Mouse (Mus musculus) testis, adult 2 months (tissue): ENCODE data around the gene Park7. TPM values are rescaled to one million over a fixed set of nuclear protein-coding genes. Genes with fewer than 3 reads are reported as not detected.

Experiments
- H3K27ac ChIP-seq: fragments of 200-500 bp; 2 replicates; pipeline ENCODE4 v1.5.1; 2012; ENCODE audit warnings: low read depth, low read length; ENCODE audit not compliant: control insufficient read depth, insufficient read depth
- H3K27me3 ChIP-seq: fragments of 200-500 bp; 2 replicates; pipeline ENCODE4 v1.6.1; 2012; ENCODE audit warnings: mild to moderate bottlenecking, low read length, moderate library complexity; ENCODE audit not compliant: control insufficient read depth, insufficient read depth
- H3K36me3 ChIP-seq: fragments of 200-500 bp; 2 replicates; pipeline ENCODE4 v1.6.1; 2012; ENCODE audit warnings: mild to moderate bottlenecking, low read length; ENCODE audit not compliant: control insufficient read depth, insufficient read depth
- H3K4me1 ChIP-seq: fragments of 200-500 bp; 2 replicates; pipeline ENCODE4 v1.6.1; 2012; ENCODE audit warnings: low read length; ENCODE audit not compliant: control insufficient read depth, insufficient read depth
- H3K4me3 ChIP-seq: fragments of 200-500 bp; 2 replicates; pipeline ENCODE4 v1.5.1; 2012; ENCODE audit warnings: low read depth, mild to moderate bottlenecking, low read length, moderate library complexity, mixed read lengths; ENCODE audit not compliant: control insufficient read depth
- CTCF ChIP-seq: fragments of 200-500 bp; IDR thresholded peaks from 2 replicates; pipeline ENCODE4 v1.5.1; 2012; ENCODE audit warnings: low read depth, mild to moderate bottlenecking, inconsistent platforms, low read length, moderate library complexity; ENCODE audit not compliant: control insufficient read depth, insufficient read depth, insufficient replicate concordance
- POLR2A ChIP-seq: fragments of 200-500 bp; IDR thresholded peaks from 2 replicates; pipeline ENCODE4 v1.6.1; 2012; ENCODE audit warnings: low read depth, mild to moderate bottlenecking, inconsistent platforms, low read length, moderate library complexity; ENCODE audit not compliant: control insufficient read depth
- polyA plus RNA-seq: library from polyadenylated mRNA; depleted of rRNA; stranded (reverse); fragments of >200 nt; gene quantifications from 2 replicates; pipeline ENCODE4 v1.2.3, GENCODE M21; 2012

Gene Park7
- polyA plus RNA-seq, 1 experiment: 88.1 TPM

DNA sequence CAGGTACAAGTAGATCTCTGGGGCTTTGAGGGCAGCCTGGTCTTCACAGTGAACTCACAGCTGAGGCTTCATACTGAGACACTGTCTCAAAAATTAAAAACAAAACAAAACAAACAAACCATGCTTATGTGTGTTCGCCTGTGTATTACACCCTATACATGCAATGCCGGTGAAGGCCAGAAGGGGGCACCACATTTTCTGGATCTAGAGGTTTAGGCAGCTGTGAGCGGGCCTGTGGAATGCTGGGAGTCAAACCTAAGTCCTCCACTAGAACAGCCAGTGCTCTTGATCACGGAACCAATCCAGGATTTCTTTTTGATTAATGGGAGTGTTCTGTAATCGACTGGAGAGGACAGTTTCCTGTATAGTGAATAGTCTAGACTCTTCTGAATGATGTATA lies 11.7 kb upstream of the Park7 start:
- Histone ChIP-seq H3K4me1 (peaks cover 6% of the 10 kb centered on the region), H3K27ac (no peak overlapping the region), H3K36me3 (no peaks in the 10 kb centered on the region), H3K27me3 (no peaks in the 10 kb centered on the region), H3K4me3 (no peak overlapping the region)
- TF ChIP-seq POLR2A (no peak), CTCF (peak; percentile 53)

DNA sequence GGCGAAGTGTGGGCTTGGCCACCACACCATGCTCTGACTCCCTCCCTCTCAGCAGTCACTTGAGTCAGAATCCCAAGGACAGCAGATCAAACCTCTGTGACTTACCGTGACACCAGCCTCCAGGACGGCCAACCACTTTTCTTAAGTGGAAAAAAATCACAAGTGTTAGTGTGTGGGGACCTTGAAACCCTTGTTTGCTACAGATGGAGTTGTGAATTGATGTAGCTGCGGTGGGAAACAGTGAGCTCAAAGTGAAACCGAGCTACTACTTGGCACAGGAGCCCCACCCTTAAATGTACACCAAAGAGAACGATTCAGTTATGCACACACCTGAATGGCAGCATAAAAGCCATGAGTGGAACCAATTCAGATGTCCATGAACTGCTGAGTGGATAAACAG lies 10.7 kb upstream of the Park7 start:
- peaks cover 6% of the 10 kb centered on the region for H3K4me1 ChIP-seq
- TF ChIP-seq CTCF: no peak
- no peak for TF ChIP-seq POLR2A
- no peak overlapping the region for H3K4me3 ChIP-seq
- H3K27me3 ChIP-seq: no peaks in the 10 kb centered on the region
- no peaks in the 10 kb centered on the region for H3K36me3 ChIP-seq
- H3K27ac ChIP-seq: no peak overlapping the region

- no peaks in the 10 kb centered on the region for H3K27me3 ChIP-seq
- peaks cover 6% of the 10 kb centered on the region for H3K4me1 ChIP-seq
- no peak overlapping the region for H3K27ac ChIP-seq
- H3K4me3 ChIP-seq: no peak overlapping the region
- no peaks in the 10 kb centered on the region for H3K36me3 ChIP-seq
- TF ChIP-seq POLR2A (no peak), CTCF (no peak)
Observed at GRCm38 (mm10) chr4:150924308-150924707, 10.1 kb upstream of the Park7 start.

DNA sequence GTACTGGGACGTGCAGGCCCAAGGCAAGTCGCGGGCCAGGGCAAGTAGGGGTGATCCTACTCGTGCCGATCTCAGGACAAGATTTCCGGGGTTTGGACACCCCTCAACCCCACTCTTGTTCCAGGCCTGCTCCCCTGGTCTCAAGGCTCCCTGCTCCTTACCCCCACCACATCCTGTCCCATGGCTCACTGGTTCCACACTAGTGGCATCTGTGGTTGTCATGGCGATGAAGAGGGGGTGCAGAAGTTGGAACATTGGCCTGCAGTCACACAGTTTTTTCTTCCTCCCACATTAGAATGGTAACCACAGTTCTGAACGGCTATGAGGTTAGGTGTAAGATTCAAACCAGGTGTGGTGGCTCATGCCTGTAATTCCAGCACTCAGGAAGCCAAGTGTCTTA lies 7.0 kb upstream of the Park7 start:
- no peak overlapping the region for H3K27ac ChIP-seq

DNA sequence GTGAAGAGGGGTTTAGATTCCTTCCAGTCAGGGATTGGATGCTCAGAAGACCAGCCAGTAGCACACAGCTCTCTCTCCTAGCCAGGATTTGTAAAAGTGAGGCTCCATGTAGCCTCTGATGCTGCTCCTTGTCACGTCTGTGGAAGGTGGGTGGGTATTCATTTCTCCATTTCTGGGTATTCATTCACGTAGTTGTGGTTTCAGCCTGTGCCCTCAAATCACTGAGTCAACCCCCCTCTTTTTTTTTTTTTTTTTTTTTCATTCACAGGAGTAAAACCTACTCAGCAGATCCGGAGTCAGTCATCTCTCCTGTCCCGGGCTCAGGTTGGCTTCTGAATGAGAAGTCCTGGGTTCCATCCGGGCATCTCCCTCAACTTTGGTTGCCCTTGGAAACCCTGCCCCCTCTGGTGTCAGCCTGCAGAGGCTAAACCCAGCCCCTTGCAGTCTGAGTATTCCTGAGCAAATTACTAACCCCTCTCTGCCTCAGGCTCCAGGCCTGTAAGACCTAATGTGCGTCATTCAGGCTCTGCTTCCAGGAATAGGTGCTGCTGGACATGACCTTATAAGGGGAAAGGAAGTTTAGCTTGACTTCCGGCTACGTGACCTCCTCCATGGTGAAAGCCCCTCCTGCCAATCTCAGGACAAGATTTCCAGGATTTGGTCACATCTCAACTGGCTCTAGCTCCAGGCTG lies 3.2 kb upstream of the Park7 start:
- H3K36me3 ChIP-seq: no peaks in the 10 kb centered on the region
- no peaks in the 10 kb centered on the region for H3K27me3 ChIP-seq
- H3K27ac ChIP-seq: no peak overlapping the region
- H3K4me1 ChIP-seq: peaks cover 5% of the 10 kb centered on the region
- H3K4me3 ChIP-seq: peak overlapping the region; percentile 51
- TF ChIP-seq POLR2A (no peak), CTCF (no peak)

More for the DNA sequence above, 7.0 kb upstream of the Park7 start:
- TF ChIP-seq POLR2A: no peak
- no peak overlapping the region for H3K4me3 ChIP-seq
- peaks cover 3% of the 10 kb centered on the region for H3K4me1 ChIP-seq
- H3K27me3 ChIP-seq: no peaks in the 10 kb centered on the region
- H3K36me3 ChIP-seq: no peaks in the 10 kb centered on the region

GRCm38 (mm10) chr4:150915181-150915906 lies 1.1 kb upstream of the Park7 start:
- Histone ChIP-seq H3K27ac (peak overlapping the region; percentile 95), H3K4me3 (peak overlapping the region; percentile 98), H3K4me1 (peaks cover 2% of the 10 kb centered on the region; the same call in 1 of the 2 replicates), H3K27me3 (no peaks in the 10 kb centered on the region), H3K36me3 (no peaks in the 10 kb centered on the region)
- TF ChIP-seq CTCF (no peak), POLR2A (no peak)

- Histone ChIP-seq H3K4me3 (peak overlapping the region; percentile 98), H3K27me3 (no peaks in the 10 kb centered on the region), H3K27ac (peak overlapping the region; percentile 95), H3K36me3 (no peaks in the 10 kb centered on the region), H3K4me1 (peaks cover 4% of the 10 kb centered on the region)
- TF ChIP-seq POLR2A: no peak
- TF ChIP-seq CTCF: no peak
Observed at GRCm38 (mm10) chr4:150913743-150914142, 494 bp downstream of the Park7 start.
